Mouse (Mus musculus) testis, adult 2 months (tissue): Measurements from ENCODE around the gene Spindoc. TPM values are rescaled to one million over a fixed set of nuclear protein-coding genes. Genes with fewer than 3 reads are reported as not detected.
A peak's percentile ranks its signal among the peaks of the same experiment; 100 is the strongest.

ENCODE experiments used
- H3K27ac ChIP-seq: fragments of 200-500 bp; 2 replicates; pipeline ENCODE4 v1.5.1; 2012; ENCODE audit warnings: low read depth, low read length; ENCODE audit not compliant: control insufficient read depth, insufficient read depth
- H3K27me3 ChIP-seq: fragments of 200-500 bp; 2 replicates; pipeline ENCODE4 v1.6.1; 2012; ENCODE audit warnings: mild to moderate bottlenecking, low read length, moderate library complexity; ENCODE audit not compliant: control insufficient read depth, insufficient read depth
- H3K36me3 ChIP-seq: fragments of 200-500 bp; 2 replicates; pipeline ENCODE4 v1.6.1; 2012; ENCODE audit warnings: mild to moderate bottlenecking, low read length; ENCODE audit not compliant: control insufficient read depth, insufficient read depth
- H3K4me1 ChIP-seq: fragments of 200-500 bp; 2 replicates; pipeline ENCODE4 v1.6.1; 2012; ENCODE audit warnings: low read length; ENCODE audit not compliant: control insufficient read depth, insufficient read depth
- H3K4me3 ChIP-seq: fragments of 200-500 bp; 2 replicates; pipeline ENCODE4 v1.5.1; 2012; ENCODE audit warnings: low read depth, mild to moderate bottlenecking, low read length, moderate library complexity, mixed read lengths; ENCODE audit not compliant: control insufficient read depth
- CTCF ChIP-seq: fragments of 200-500 bp; IDR thresholded peaks from 2 replicates; pipeline ENCODE4 v1.5.1; 2012; ENCODE audit warnings: low read depth, mild to moderate bottlenecking, inconsistent platforms, low read length, moderate library complexity; ENCODE audit not compliant: control insufficient read depth, insufficient read depth, insufficient replicate concordance
- POLR2A ChIP-seq: fragments of 200-500 bp; IDR thresholded peaks from 2 replicates; pipeline ENCODE4 v1.6.1; 2012; ENCODE audit warnings: low read depth, mild to moderate bottlenecking, inconsistent platforms, low read length, moderate library complexity; ENCODE audit not compliant: control insufficient read depth
- polyA plus RNA-seq: library from polyadenylated mRNA; depleted of rRNA; stranded (reverse); fragments of >200 nt; gene quantifications from 2 replicates; pipeline ENCODE4 v1.2.3, GENCODE M21; 2012

The Spindoc gene
- polyA plus RNA-seq, 1 experiment = 70.6 TPM

DNA sequence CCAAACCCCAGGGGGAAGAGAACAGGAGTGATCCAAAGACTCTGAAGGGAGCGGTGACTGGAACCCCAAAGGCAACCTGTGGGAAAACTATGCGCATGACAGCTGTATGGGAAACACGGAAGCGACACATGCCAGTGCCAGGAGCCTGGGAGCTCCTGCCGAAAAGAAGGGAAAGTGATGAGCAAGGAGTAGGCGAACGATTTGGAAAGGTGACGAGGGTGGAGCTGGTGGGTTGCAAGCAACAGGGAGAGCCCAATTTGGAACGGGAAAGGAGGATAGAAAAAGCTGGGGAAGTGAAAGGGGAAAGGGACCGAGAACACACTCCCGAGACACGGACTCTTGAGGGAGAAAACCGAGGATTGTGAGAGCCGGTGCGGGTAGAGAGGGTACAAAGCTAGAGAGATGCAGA is 42.4 kb downstream of the Spindoc start:
- Histone ChIP-seq H3K27ac (peak overlapping the region; percentile 91), H3K4me3 (peak overlapping the region; percentile 84), H3K36me3 (no peaks in the 10 kb centered on the region; the same call in 1 of the 2 replicates), H3K4me1 (peaks cover 12% of the 10 kb centered on the region), H3K27me3 (no peaks in the 10 kb centered on the region)
- TF ChIP-seq CTCF (no peak), POLR2A (no peak)

- H3K27me3 ChIP-seq = no peaks in the 10 kb centered on the region
- TF ChIP-seq POLR2A = no peak
- no peak for TF ChIP-seq CTCF
- H3K36me3 ChIP-seq = no peaks in the 10 kb centered on the region; the same call in 1 of the 2 replicates
- H3K27ac ChIP-seq = no peak overlapping the region
- peak overlapping the region; percentile 84; the same call in 1 of the 2 replicates for H3K4me3 ChIP-seq
- H3K4me1 ChIP-seq = peaks cover 12% of the 10 kb centered on the region
Observed at GRCm38 (mm10) chr19:7339867-7340266, 42.9 kb downstream of the Spindoc start.

GRCm38 (mm10) chr19:7339026-7339425 is 43.8 kb downstream of the Spindoc start:
- Histone ChIP-seq H3K27me3 (no peaks in the 10 kb centered on the region), H3K4me3 (no peak overlapping the region), H3K36me3 (no peaks in the 10 kb centered on the region; the same call in 1 of the 2 replicates), H3K4me1 (peaks cover 12% of the 10 kb centered on the region), H3K27ac (no peak overlapping the region)
- TF ChIP-seq CTCF (no peak), POLR2A (no peak)

GRCm38 (mm10) chr19:7337781-7338342 is 44.9 kb downstream of the Spindoc start:
- Histone ChIP-seq H3K27me3 (no peaks in the 10 kb centered on the region), H3K36me3 (no peaks in the 10 kb centered on the region; the same call in 1 of the 2 replicates), H3K27ac (no peak overlapping the region), H3K4me3 (no peak overlapping the region), H3K4me1 (peaks cover 12% of the 10 kb centered on the region)
- no peak for TF ChIP-seq CTCF
- TF ChIP-seq POLR2A = no peak

- Histone ChIP-seq H3K4me1 (peaks cover 12% of the 10 kb centered on the region), H3K36me3 (no peaks in the 10 kb centered on the region; the same call in 1 of the 2 replicates), H3K27ac (no peak overlapping the region), H3K27me3 (no peaks in the 10 kb centered on the region), H3K4me3 (no peak overlapping the region)
- TF ChIP-seq CTCF (no peak), POLR2A (no peak)
Observed at GRCm38 (mm10) chr19:7335656-7336055, 47.1 kb downstream of the Spindoc start.

DNA sequence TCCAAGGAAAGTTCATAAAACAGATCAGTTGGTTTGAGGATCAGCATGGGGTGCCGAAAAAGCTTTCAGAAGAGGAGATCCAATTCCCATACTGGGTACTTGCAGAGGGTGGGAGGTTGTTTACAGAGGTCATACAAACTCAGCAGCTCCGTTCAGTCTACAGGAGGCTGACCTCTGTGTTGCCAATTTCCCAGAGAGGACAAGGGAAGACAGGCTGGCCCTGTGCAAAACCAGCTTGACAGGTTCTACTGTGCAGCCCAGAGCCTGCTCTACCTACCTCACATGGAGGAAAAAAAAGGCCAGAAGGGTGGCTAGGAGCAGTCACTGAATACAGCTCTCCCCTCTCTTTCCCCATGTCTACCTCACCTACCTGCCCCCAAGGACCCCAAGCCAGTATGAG is 48.7 kb downstream of the Spindoc start:
- no peak for TF ChIP-seq POLR2A
- TF ChIP-seq CTCF = no peak

GRCm38 (mm10) chr19:7321391-7321790 is 61.4 kb downstream of the Spindoc start:
- no peak overlapping the region for H3K4me3 ChIP-seq
- no peak overlapping the region for H3K27ac ChIP-seq
- H3K27me3 ChIP-seq = no peaks in the 10 kb centered on the region

More for the DNA sequence above, 48.7 kb downstream of the Spindoc start:
- Histone ChIP-seq H3K4me1 (peaks cover 5% of the 10 kb centered on the region), H3K27me3 (no peaks in the 10 kb centered on the region), H3K27ac (no peak overlapping the region), H3K4me3 (no peak overlapping the region), H3K36me3 (no peaks in the 10 kb centered on the region)

More at GRCm38 (mm10) chr19:7321391-7321790, 61.4 kb downstream of the Spindoc start:
- no peaks in the 10 kb centered on the region for H3K36me3 ChIP-seq
- TF ChIP-seq CTCF = no peak
- TF ChIP-seq POLR2A = no peak
- no peaks in the 10 kb centered on the region for H3K4me1 ChIP-seq
